Comparison of ENCODE assay signal across 12 mouse cellular contexts in genomic region chr5:74404083-74404482, GRCm38 (mm10).
DNase-seq lines count a peak whose midpoint lies in the region; ATAC-seq lines count a peak whose summit lies in the region.
"Had no signal": no experiment of that assay in that cellular context is flagged by ENCODE, and none has a peak within 500 bp of the region (broad histone marks: within the 10 kb centered on the region; RNA-seq: fewer than 3 reads in every experiment).

No protein-coding gene starts in this region.

- intact Hi-C loops in heart, postnatal 14 days (cut with DNase I): no loop called here

- no peak overlapping the region for H3K27ac ChIP-seq in embryonic facial prominence, embryonic 14.5 days (replicated peaks; ENCODE audit: low read depth, low read length)
- H3K27ac ChIP-seq in embryonic facial prominence, embryonic 10.5 days (replicated peaks): no peak overlapping the region
- no peak overlapping the region for H3K27ac ChIP-seq in midbrain, embryonic 10.5 days (replicated peaks)
- H3K27ac ChIP-seq: embryonic facial prominence, embryonic 12.5 days had no signal

- H3K4me3 ChIP-seq in embryonic facial prominence, embryonic 14.5 days (ENCODE audit: low read depth, low read length): no peak overlapping the region
- no peak overlapping the region for H3K4me3 ChIP-seq in embryonic facial prominence, embryonic 10.5 days
- no peak overlapping the region for H3K4me3 ChIP-seq in midbrain, embryonic 10.5 days
- H3K4me3 ChIP-seq: embryonic facial prominence, embryonic 12.5 days had no signal

- H3K36me3 ChIP-seq in embryonic facial prominence, embryonic 14.5 days (ENCODE audit: control insufficient read depth, insufficient read depth, low read length): no peaks in the 10 kb centered on the region
- no peaks in the 10 kb centered on the region for H3K36me3 ChIP-seq in embryonic facial prominence, embryonic 10.5 days (replicated peaks)
- no peaks in the 10 kb centered on the region for H3K36me3 ChIP-seq in midbrain, embryonic 10.5 days
- H3K36me3 ChIP-seq: embryonic facial prominence, embryonic 12.5 days had no signal

- no peaks in the 10 kb centered on the region for H3K27me3 ChIP-seq in embryonic facial prominence, embryonic 14.5 days (replicated peaks; ENCODE audit: control insufficient read depth, insufficient read depth, low read length)
- no peaks in the 10 kb centered on the region for H3K27me3 ChIP-seq in embryonic facial prominence, embryonic 10.5 days (replicated peaks; ENCODE audit: low read depth, poor library complexity, severe bottlenecking)
- no peaks in the 10 kb centered on the region for H3K27me3 ChIP-seq in midbrain, embryonic 10.5 days (ENCODE audit: low read depth, poor library complexity, severe bottlenecking)
- H3K27me3 ChIP-seq: embryonic facial prominence, embryonic 12.5 days had no signal

- no peak for DNase-seq in embryonic facial prominence, embryonic 14.5 days (ENCODE audit: low spot score)
- no peak for DNase-seq in embryonic facial prominence, embryonic 10.5 days (ENCODE audit: low spot score)
- DNase-seq in CD4-positive helper T cell, adult 2 months (ENCODE audit: low read depth, low spot score): peak; percentile 61
- DNase-seq in large intestine, adult 2 months (ENCODE audit: low read depth, low spot score): peak; percentile 16
- DNase-seq in naive thymus-derived CD4-positive, alpha-beta T cell, adult 2 months (ENCODE audit: low read depth): peak; percentile 65
- DNase-seq in midbrain, embryonic 10.5 days (ENCODE audit: low spot score): no peak
- DNase-seq in neural tube, embryonic 10.5 days (ENCODE audit: extremely low spot score, low spot score): no peak
- no peak for DNase-seq in heart, postnatal 14 days
- DNase-seq: cerebellum, adult 11 months; heart, postnatal 36 days; right cerebral cortex, postnatal 25 days had no signal

- WGBS in embryonic facial prominence, embryonic 14.5 days: 54% methylated on average over 5 of the region's 5 CpGs
- WGBS in embryonic facial prominence, embryonic 10.5 days: 79% methylated on average over 5 of the region's 5 CpGs
- WGBS in large intestine, adult 2 months: 16% methylated on average over 5 of the region's 5 CpGs
- WGBS in midbrain, embryonic 10.5 days: 81% methylated on average over 5 of the region's 5 CpGs

- ATAC-seq in embryonic facial prominence, embryonic 14.5 days (ENCODE audit: low read depth): peak; percentile 30; the same call in 1 of the 2 replicates

- H3K9ac ChIP-seq in embryonic facial prominence, embryonic 14.5 days (ENCODE audit: low read depth, low read length): no peak overlapping the region
- H3K9ac ChIP-seq: embryonic facial prominence, embryonic 12.5 days had no signal

- no peaks in the 10 kb centered on the region for H3K9me3 ChIP-seq in embryonic facial prominence, embryonic 14.5 days (ENCODE audit: control insufficient read depth, low read length)
- H3K9me3 ChIP-seq in embryonic facial prominence, embryonic 10.5 days: no peaks in the 10 kb centered on the region
- no peaks in the 10 kb centered on the region for H3K9me3 ChIP-seq in midbrain, embryonic 10.5 days (replicated peaks)
- H3K9me3 ChIP-seq: embryonic facial prominence, embryonic 12.5 days had no signal

- peaks cover 12% of the 10 kb centered on the region; the same call in 1 of the 2 replicates for H3K4me1 ChIP-seq in embryonic facial prominence, embryonic 14.5 days (ENCODE audit: control insufficient read depth, insufficient read depth, low read length)
- H3K4me1 ChIP-seq in embryonic facial prominence, embryonic 10.5 days: peaks cover 20% of the 10 kb centered on the region
- H3K4me1 ChIP-seq in midbrain, embryonic 10.5 days: no peaks in the 10 kb centered on the region

- no peak overlapping the region for H3K4me2 ChIP-seq in embryonic facial prominence, embryonic 14.5 days (ENCODE audit: low read depth, low read length)
- H3K4me2 ChIP-seq: embryonic facial prominence, embryonic 12.5 days had no signal

Comparison
In these comparisons a context has a peak if more than half of its experiments do, and no peak if none do; other contexts are left out.
1. DNase-seq: peak in CD4-positive helper T cell, adult 2 months (single experiment), large intestine, adult 2 months (single experiment) and naive thymus-derived CD4-positive, alpha-beta T cell, adult 2 months (single experiment); none in embryonic facial prominence, embryonic 14.5 days (single experiment), embryonic facial prominence, embryonic 10.5 days (single experiment), midbrain, embryonic 10.5 days (single experiment), neural tube, embryonic 10.5 days (single experiment) and heart, postnatal 14 days (0 of 2).